Mouse (Mus musculus): Measurements from ENCODE around the gene Slc22a5.

The Slc22a5 gene

DNA sequence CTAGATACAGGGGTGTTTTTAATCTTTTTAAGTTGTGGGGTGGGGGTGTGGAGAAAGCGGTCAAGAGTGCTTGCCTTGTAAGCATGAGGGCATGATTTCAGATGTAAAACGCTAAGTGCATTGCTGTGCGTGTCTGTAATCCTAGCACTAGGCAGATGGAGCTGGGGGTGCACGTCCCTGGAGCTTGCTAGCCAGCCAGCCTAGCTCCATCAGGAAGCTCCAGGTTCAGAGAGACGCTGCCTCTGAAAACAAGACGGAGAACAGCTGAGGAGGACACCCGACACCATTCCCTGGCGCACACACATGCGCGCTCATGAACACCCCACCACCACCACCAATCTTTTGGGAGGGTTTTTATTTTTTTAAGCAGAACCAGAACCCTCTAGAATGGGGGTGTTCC, 48.4 kb downstream of the Slc22a5 start:
- no peak for ATAC-seq (ENCODE audit: insufficient number of reproducible peaks, low FRiP score, low TSS enrichment)

DNA sequence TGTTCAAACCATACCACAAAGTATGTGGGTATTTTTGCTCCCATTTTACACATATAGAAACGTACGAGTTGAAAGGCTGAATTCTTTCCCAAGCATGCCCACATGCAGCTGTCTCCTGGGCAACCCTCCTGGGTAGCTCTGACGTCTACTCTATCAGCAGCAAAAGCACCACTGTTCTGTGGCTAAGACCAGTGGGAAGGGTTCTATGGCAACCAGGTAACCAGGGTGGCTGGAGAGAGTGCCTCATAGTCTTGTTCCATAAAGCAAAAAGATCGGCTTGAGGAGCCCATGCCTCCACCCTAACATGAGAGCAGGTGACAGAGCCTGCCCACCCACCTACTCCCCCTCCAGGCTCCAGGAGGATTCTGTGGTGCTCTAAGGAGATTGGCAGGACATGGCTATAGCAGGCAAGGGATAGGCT, 49.3 kb downstream of the Slc22a5 start:
- ATAC-seq (ENCODE audit: insufficient number of reproducible peaks, low FRiP score, low TSS enrichment): no peak

DNA sequence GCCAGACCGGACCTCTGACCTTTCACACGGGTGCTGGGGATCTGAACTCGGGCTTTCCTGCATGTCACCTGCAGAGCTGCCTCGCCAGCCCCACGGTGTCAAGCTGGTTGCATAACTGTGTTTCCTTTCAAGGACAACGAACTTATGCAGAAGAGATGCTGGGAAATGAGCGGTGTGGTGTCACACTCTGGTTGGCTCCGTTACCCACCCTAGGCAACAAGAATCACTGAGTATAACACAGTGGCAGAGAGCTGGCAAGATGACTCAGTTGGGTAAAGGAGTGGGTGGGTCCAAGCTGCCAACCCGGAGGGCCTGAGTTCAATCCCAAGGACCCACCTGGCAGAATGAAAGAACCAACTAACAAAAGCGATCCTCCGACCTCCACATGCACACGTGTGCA, 49.9 kb downstream of the Slc22a5 start:
- ATAC-seq (ENCODE audit: insufficient number of reproducible peaks, low FRiP score, low TSS enrichment): no peak

GRCm38 (mm10) chr11:53839663-53840642, 51.5 kb downstream of the Slc22a5 start:
- no peak for ATAC-seq (ENCODE audit: insufficient number of reproducible peaks, low FRiP score, low TSS enrichment)

DNA sequence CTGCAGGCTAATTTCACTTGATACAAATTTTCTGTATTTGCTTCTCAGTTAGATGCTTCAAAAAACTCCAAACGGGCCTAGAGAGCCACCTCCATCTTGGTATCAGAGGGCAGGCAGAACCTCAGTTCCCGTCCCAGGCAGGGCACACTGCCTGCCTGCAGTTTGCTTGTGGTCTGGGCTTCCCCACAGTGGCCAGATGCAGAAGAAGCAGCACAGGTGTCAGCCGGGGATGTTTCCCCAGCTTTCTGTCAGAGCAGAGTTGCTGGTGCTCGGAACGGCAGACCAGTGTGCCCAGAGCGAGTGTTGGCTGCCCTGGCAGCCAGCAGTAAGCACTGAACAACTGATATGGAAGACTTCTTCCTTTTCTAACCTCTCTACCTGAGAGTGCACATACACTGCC, 52.3 kb downstream of the Slc22a5 start:
- ATAC-seq (ENCODE audit: insufficient number of reproducible peaks, low FRiP score, low TSS enrichment): no peak

- no peak for ATAC-seq (ENCODE audit: insufficient number of reproducible peaks, low FRiP score, low TSS enrichment)
These were observed 53.7 kb downstream of the Slc22a5 start for GRCm38 (mm10) chr11:53837731-53838130.

- ATAC-seq (ENCODE audit: insufficient number of reproducible peaks, low FRiP score, low TSS enrichment): no peak
These were observed 56.0 kb downstream of the Slc22a5 start for GRCm38 (mm10) chr11:53835379-53836010.

- ATAC-seq (ENCODE audit: insufficient number of reproducible peaks, low FRiP score, low TSS enrichment): no peak
These were observed 66.1 kb downstream of the Slc22a5 start for GRCm38 (mm10) chr11:53825409-53825808.

DNA sequence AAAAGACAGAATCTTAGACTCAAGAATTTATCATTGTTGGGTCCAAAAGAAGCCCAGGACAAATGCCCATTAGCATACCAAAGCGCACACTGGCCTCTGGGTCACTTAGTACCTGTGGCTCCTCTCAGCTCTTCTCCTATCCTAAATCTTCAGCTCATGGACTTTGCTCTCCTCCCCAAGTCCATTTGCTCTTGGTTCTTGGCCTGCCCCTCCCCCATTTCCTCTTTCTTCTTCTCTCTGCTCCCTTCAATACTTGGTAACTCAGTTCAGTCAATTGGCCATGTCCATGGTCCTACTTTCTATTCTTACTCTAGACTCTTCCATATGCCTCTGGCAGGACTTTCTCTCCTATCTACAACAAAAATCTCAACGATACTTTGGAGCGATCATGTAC, 69.5 kb downstream of the Slc22a5 start:
- ATAC-seq (ENCODE audit: insufficient number of reproducible peaks, low FRiP score, low TSS enrichment): no peak

DNA sequence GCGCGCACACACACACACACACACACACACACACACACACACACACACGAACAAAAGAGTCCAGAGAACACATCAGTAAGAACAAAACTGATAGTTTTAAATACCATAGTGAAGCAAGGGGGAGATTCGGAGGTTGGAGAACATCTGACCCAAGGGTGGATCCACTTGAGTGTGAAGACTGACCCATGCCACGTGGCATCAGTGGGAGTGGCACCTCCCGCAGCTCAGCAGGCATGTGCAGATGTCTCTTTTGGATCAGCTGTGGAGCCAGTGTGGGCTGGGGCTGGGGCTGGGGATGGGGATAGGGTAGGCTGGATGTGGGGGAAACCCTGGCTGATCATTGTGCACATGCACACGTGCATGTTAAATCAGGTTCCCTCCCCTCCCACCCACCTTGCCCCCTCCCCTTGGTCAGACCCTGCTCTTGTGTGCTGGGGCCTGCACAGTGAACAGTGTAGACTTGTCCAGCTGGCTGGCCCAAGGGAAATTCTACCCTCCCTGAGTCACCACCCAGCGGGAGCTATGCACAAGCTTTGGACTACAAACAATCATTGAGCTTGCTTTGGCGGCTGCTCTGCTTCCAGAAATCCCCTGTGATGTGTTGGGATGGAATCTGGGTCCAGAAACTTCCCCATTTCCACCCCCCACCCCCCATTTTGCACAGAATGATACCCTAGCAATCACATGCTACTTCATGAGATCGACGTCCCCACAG, 70.1 kb downstream of the Slc22a5 start:
- ATAC-seq (ENCODE audit: insufficient number of reproducible peaks, low FRiP score, low TSS enrichment): no peak

DNA sequence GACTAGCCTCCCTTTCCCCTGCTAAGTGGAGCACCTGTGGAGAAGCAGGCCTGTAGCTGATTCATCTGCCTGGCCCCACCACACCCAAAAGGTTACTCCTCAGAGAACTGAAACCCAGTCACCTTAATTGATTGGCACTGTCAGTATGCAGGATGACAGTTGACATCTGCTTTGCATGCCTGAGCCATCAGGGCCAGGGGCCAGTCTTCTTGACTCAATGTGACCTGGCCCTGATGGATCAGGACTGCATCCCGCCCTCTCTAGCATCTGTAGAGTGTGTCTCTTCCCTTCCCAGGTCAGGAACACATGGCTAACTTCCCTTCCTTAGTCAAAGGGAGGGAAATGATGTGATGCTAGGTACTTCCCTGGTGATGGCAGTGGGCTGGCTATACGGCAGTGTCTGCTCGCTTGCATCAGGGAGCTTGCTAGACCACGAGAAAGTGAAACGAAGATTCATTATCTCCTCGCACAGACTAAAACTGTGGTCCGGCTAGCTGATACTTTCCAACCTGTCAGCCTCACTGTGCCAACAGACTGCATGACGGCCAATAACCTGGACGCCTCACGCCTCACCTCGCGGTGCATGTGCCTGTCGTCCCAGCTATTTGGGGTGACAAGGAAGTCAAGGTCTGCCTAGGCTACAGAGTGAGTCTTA, 70.8 kb downstream of the Slc22a5 start:
- ATAC-seq (ENCODE audit: insufficient number of reproducible peaks, low FRiP score, low TSS enrichment): no peak

DNA sequence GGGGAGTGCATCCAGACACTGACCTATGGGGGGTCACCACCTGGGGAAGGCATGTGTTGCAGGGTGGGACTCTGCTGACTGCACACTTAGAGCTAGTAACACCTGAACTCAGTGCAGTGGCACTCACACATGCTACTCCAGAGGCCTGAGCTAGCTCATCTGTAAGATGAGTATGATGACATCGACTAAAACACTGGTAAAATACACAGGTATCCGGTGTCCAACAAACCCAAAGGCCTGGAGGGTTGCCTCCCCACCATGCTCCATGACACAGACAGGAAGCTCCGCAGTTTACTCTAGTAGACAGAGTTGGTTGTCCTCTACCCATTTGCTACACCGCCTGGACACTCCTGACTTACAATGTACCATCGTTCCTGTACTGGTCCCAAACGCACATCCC, 71.9 kb downstream of the Slc22a5 start:
- no peak for ATAC-seq (ENCODE audit: insufficient number of reproducible peaks, low FRiP score, low TSS enrichment)

GRCm38 (mm10) chr11:53818794-53819193, 72.7 kb downstream of the Slc22a5 start:
- ATAC-seq (ENCODE audit: insufficient number of reproducible peaks, low FRiP score, low TSS enrichment): no peak

GRCm38 (mm10) chr11:53816841-53817375, 74.6 kb downstream of the Slc22a5 start:
- ATAC-seq (ENCODE audit: insufficient number of reproducible peaks, low FRiP score, low TSS enrichment): peak; percentile 26; the same call in 1 of the 2 replicates

GRCm38 (mm10) chr11:53814810-53815209, 76.7 kb downstream of the Slc22a5 start:
- ATAC-seq (ENCODE audit: insufficient number of reproducible peaks, low FRiP score, low TSS enrichment): no peak
